Mouse (Mus musculus) gastrocnemius, adult 2 months (tissue): ENCODE measurements around the gene Tmem44. TPM values are rescaled to one million over a fixed set of nuclear protein-coding genes. Genes with fewer than 3 reads are reported as not detected.
A peak's percentile ranks its signal among the peaks of the same experiment; 100 is the strongest.

Experiments
- DNase-seq: peaks from one replicate; pipeline ENCODE4 v3.0.0; 2022
- H3K27ac ChIP-seq: fragments of 200-600 bp; 2 replicates; pipeline ENCODE4 v1.8.1; 2022; ENCODE audit warnings: mild to moderate bottlenecking
- H3K4me3 ChIP-seq: fragments of 200-600 bp; 2 replicates; pipeline ENCODE4 v1.8.1; 2022; ENCODE audit warnings: mild to moderate bottlenecking, moderate library complexity
- CTCF ChIP-seq: fragments of 200-600 bp; IDR thresholded peaks from 2 replicates; pipeline ENCODE4 v1.8.1; 2022; ENCODE audit warnings: antibody characterized with exemption, mild to moderate bottlenecking, moderate library complexity
- intact Hi-C: fragments of 180-260 bp; cut with DNase I; formaldehyde crosslinking; loops from one replicate; pipeline ENCODE4 v1.15.1; 2025
- total RNA-seq, 2 experiments: library from RNA; stranded (reverse); gene quantifications; 2 replicates each; pipeline ENCODE4 v1.2.3; 2021

The Tmem44 gene
- total RNA-seq, 2 experiments from 2014 or later = 1.7 to 2.1 TPM

DNA sequence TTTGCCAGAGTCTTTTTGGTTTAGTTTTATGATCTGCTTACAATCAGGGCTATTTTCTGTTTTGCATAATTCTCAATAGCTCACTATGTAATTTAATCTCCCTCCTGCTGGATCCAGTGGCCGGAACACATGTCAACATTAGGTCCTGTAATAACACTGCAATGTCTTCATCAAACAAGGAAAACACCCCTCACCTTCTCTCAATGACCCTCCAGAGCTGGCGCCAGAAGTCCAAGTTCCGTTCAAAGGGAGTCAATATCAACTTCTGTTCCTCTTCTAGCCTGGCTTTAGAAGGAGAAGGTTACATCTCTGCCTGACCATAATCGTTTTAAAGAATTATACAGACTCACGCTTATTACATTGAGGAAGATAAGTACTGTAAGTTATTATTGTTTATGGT, 30.1 kb upstream of the Tmem44 start:
- no peak overlapping the region for H3K27ac ChIP-seq
- no peak overlapping the region for H3K4me3 ChIP-seq
- no peak for TF ChIP-seq CTCF
- DNase-seq = no peak
- intact Hi-C loops = no loop called here

DNA sequence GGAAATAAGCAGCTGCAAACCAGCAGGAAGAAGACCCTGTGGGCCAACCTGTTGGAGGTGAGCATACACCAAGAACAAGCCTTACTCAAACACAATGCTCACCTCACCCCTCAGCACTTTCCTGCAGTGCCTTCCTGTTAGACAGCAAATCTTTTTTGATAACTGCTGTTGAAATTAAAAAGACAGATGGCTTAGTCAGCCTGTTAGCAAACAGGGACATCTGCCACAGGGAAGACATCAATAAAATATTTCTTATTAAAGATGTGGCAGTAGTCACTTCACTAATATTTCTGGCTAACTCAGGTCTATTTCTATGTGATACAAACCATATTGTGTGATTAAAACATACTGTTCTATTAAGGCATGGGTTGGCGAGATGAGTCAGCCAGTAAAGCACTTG, 25.8 kb upstream of the Tmem44 start:
- Histone ChIP-seq H3K4me3 (no peak overlapping the region), H3K27ac (no peak overlapping the region)
- TF ChIP-seq CTCF = no peak
- intact Hi-C loops = no loop called here
- no peak for DNase-seq

DNA sequence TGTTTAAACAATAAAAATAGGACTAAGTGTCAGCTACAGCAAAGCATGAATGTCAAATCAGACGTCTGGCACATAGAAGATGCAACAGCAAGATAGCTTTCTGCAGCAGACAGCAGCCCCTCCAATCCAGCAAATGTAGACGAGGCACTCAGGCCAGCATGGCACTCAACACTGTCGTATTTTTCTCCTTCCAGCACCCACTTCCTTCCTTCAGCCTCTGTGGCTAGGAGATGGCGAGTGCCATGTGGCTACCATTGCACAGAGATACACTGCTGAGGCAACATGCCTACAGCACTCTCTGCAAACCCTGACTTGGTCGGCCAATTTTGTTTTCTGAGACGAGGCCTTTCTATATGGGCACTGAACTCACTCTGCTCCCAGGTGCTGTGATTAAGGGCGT, 25.2 kb upstream of the Tmem44 start:
- H3K27ac ChIP-seq = no peak overlapping the region
- intact Hi-C loops = no loop called here
- no peak overlapping the region for H3K4me3 ChIP-seq
- no peak for DNase-seq
- TF ChIP-seq CTCF = no peak

DNA sequence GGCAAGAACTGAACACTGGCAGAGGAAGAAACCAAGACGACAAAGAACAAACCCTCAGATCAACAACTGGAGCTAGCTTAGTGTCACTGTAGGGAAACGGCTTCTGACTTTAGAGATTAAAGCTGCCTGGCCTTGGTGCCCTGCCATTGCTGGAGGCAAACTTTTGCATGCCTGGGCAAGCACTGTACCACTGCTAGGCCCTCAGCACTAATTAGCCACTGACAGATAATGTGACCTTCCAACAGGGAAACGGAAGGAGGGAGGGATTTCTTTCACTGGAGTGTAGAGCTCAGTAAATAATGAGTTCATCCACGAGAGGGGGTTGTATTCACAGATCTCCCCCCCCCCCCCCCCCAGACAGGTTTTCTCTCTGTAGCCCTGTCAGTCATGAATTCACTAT, 21.6 kb upstream of the Tmem44 start:
- H3K27ac ChIP-seq = no peak overlapping the region
- DNase-seq = no peak
- TF ChIP-seq CTCF = no peak
- H3K4me3 ChIP-seq = no peak overlapping the region
- intact Hi-C loops = no loop called here

DNA sequence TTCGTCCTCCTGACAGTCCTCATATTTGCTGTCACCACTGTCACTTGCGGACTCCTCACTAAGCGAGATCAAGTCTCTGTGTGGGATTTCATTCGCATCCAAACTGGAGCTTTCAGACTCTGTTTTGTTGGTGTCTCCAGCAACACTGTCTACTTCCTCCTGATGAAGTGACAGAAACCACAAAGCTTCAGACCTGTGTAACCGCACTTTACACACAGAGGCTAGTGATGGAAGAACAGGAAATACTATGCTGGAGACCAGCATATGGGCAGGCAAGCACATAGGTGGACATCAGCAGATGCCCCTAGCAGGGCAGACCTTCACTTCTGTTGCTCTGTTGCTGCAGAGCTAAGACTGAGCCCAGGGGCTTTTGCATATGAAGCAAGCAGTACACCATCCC, 20.7 kb upstream of the Tmem44 start:
- intact Hi-C loops = no loop called here
- no peak for TF ChIP-seq CTCF
- Histone ChIP-seq H3K4me3 (no peak overlapping the region), H3K27ac (no peak overlapping the region)
- no peak for DNase-seq

DNA sequence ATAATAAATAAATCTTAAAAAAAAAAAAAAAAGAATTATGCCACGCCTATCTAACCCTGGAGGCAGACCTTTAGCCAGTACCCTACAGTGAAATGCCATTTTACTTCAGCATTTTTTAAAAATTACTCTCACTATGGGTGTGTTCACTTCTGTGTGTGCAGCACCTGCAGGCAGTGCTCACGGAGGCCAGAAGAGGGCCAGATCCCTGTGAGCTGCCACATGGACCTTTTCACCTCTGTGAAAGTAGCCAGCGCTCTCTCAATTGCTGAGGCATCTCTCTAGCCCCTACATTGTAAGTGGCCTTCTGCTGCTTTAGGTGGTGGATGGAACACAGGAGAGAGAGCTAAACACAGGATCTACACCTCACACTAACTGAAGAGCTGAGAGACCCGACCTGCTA, 19.5 kb upstream of the Tmem44 start:
- Histone ChIP-seq H3K27ac (no peak overlapping the region), H3K4me3 (no peak overlapping the region)
- TF ChIP-seq CTCF = no peak
- intact Hi-C loops = no loop called here
- no peak for DNase-seq

DNA sequence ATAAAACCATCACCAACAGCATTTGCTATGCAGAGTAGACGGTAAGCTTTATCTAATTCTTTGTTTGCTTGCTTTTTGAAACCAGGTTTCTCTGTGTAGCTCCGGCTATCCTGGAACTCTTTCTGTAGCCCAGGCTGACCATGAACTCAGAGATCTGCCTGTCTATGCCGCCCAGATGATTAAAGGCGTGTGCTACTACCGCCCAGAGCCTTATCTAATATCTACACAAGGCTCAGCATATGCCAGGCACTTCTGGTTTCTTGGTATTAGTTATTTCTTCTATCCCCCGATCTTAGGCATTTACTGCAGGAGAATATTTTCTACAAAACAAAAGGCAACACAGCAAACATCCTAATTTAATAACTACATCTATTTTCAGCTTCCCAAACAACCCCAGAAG, 15.0 kb upstream of the Tmem44 start:
- intact Hi-C loops = no loop called here
- Histone ChIP-seq H3K4me3 (no peak overlapping the region), H3K27ac (no peak overlapping the region)
- no peak for TF ChIP-seq CTCF
- no peak for DNase-seq

DNA sequence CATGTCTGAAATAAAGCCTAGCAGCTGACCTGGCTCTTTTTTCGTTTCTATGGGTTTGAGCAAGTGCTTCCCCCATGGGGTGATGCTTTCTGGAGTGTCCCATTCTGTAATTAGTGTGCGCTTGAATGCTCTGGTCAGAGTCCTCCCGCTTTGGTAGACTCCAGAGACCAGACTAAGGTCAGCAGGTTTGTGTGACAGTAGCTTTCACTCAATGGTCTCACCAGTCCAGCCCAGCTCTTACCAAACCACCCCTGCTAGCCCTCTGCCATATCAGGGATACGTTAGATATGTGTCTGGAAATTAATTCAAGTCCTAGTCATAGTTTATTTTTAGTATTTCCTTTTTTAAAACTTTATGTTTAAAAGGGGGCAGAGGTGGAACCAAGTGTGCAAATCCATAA, 10.0 kb upstream of the Tmem44 start:
- Histone ChIP-seq H3K27ac (no peak overlapping the region), H3K4me3 (no peak overlapping the region)
- intact Hi-C loops = no loop called here
- no peak for TF ChIP-seq CTCF
- DNase-seq = no peak

DNA sequence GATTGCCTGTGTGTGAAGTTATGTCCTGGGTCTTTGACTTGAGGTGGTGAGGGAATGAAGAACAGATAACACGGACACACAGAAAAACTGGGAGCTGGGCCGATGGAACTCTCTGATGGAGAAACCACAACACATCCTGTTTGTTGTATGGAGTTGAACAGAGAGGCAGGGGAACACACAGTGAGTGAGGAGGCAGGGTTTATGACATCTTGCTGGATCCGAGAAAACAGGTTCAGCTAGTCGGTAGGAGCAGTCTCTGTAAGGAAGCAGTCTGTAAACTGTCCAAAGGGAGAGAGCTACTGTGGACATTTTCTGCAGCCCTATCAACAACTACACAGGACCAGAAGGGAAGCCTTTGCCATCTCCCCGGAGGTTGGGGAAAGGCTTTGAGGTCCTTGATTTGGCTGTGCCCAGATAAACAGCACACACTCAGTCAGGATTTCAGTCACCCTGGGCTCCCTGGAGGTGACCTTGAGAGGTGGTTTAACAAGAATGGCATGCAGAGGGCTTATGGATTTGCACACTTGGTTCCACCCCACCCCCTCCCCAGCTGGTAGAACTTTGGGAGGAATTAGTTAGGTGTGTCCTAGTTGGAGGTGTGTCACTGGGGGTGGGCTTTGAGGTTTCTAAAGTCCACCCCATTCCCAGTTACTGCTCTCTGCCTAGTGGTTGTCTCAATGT, 8.8 kb upstream of the Tmem44 start:
- intact Hi-C loops = no loop called here
- DNase-seq = no peak
- Histone ChIP-seq H3K27ac (no peak overlapping the region), H3K4me3 (no peak overlapping the region)
- no peak for TF ChIP-seq CTCF

DNA sequence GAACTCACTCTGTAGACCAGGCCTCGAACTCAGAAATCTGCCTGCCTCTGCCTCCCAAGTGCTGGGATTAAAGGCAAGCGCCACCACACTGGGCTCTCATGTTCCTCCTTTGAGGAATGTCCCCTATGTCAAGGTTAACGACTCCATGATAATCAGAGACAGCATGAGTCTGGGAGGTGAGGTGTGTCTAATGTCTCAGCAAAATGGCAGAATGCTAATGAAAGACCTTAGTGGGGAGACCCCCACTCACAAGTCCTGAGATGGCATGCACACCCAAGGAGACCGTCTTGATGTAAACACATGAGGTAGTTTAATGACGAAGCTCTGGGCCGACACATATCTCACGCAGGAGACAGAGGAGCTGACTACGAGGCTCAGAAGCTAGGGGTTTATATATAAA, 3.5 kb upstream of the Tmem44 start:
- TF ChIP-seq CTCF = no peak
- DNase-seq = no peak
- peak overlapping the region; percentile 83 for H3K27ac ChIP-seq
- no peak overlapping the region for H3K4me3 ChIP-seq
- intact Hi-C loops = no loop called here

DNA sequence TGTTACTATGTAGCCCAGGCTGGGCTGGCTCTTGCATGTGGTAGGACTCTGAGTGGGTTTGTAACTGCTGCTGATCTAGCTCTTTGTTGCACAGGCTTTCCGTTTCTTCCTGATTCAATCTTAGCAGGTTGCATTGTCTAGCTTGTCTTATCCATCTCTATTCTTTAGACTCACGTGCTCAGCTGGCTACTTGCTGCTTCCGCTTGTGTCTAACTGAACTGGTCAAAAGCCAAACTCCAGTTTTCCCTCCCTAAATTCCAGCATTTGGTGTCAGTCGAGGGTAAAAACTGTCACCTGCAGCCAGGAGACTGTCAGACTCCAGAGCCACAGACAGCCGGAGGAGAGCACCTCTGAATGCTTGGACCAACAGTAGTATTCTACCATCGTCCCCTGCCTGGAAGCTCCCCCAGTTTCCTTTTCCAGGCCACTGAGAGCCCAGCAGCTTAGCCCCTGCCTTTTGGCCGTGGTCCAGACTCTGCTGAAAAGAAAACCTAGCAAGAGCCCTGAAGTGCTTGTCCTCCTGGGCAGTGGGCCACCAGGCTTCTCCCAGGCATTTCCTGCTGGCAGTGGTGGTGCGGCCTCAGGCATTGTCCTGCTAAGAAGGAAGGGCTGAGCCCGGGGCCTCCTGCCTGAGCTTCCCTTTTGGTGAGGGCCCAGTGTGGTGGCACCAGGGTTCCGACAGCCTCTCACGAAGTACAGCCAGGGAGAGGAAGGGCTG, 2.1 kb upstream of the Tmem44 start:
- Histone ChIP-seq H3K4me3 (peak overlapping the region; percentile 28), H3K27ac (peak overlapping the region; percentile 83)
- peak; percentile 86 for DNase-seq
- no peak for TF ChIP-seq CTCF
- intact Hi-C loops = no loop called here

DNA sequence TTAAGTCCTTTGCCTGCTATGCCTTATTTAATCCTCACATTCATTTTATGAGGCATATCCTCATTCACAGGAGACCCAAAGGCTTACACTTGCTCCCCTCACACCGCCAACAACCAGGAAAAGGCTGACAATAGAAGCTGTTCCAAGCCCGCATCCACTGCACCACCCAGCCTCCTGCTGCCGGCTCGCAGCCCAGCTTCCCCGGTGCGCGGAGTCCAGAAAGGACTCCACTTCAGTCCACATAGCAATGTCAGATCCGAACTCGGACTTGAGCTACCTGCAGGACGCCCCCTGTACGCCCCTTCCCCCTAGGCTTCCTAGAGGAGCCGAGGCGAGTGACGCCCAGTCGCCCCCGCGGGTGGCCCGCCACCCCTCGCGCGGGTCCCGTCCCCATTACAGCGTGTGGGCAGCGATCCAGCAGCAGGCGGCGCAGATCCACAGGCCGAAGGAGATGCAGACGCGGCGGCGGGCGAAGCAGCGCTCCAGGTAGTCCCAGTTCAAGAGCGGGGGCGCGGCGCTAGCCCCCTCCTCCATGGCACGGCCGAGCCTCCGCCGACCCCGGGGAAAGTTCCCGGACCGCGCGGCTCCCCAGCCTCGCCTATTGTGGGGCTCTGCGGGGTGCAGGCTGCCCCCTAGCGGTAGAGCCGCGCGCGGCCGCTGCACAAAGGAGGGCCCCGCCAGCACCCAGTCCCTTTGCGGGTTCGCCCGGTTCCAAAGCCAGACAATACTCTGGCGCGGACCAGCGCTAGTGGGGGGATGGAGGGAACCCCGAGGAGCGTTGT, 485 bp downstream of the Tmem44 start:
- Histone ChIP-seq H3K4me3 (peak overlapping the region; percentile 75), H3K27ac (peak overlapping the region; percentile 87)
- TF ChIP-seq CTCF = no peak; the same call in none of the 2 replicates
- intact Hi-C loops = no loop called here
- DNase-seq = peak; percentile 85

DNA sequence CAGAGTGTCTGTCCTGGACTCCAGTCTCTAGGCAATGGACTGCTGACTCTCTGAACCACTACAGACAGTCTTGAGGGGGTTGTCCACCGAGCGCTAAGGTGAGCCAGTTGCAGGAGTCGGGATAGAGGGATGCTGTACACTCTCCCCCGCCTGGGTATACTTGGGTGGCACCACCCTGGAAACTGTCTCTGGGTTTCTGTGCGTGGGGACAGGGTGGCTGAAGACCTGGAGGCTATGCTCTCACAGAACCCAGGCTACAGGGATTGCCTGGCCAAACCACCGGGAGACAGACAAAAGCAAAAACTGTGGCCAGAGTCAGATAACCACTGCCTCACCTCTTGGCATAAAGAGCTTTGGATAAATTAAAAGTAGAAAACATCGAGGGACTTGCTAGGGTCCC, 1.1 kb downstream of the Tmem44 start:
- no peak for TF ChIP-seq CTCF
- Histone ChIP-seq H3K4me3 (peak overlapping the region; percentile 75), H3K27ac (peak overlapping the region; percentile 87; the same call in 1 of the 2 replicates)
- intact Hi-C loops = no loop called here
- DNase-seq = no peak
